Mouse (Mus musculus) neutrophil, adult 59 days (primary cell): Measurements from ENCODE around the gene Bach2. TPM values are rescaled to one million over a fixed set of nuclear protein-coding genes. Genes with fewer than 3 reads are reported as not detected.

Experiments
- total RNA-seq, 2 experiments: library from RNA; stranded (reverse); gene quantifications; 1 replicate in 1 of 2; 2 replicates in 1 of 2; pipeline ENCODE4 v1.2.4; 2023

The Bach2 gene
- 10 to 100 TPM in 1 of 2 experiments, 1 to 10 TPM in 1; 8.4 to 19.5 TPM for total RNA-seq

GRCm38 (mm10) chr4:32238366-32238854, at the start of gene Bach2:
Gene Bach2, plus strand, starts transcription at chr4:32238804.

GRCm38 (mm10) chr4:32602660-32603059, 364.1 kb downstream of the Bach2 start, which contains the start of gene Gja10:
Gene Gja10, minus strand, starts transcription at chr4:32602760.

GRCm38 (mm10) chr4:32615034-32615881, 376.7 kb downstream of the Bach2 start, which contains the start of gene Casp8ap2:
Gene Casp8ap2, plus strand, starts transcription at chr4:32615451.

